Mouse (Mus musculus): ENCODE data around the gene Vma21.

Vma21 gene

GRCm38 (mm10) chrX:71815631-71816345 is at the start of gene Vma21:
TSS of gene Vma21 (plus strand) at chrX:71815924.
- DNase-seq = peak; percentile 40

GRCm38 (mm10) chrX:71767909-71768308 is 47.8 kb upstream of the Vma21 start:
- no peak for DNase-seq

DNA sequence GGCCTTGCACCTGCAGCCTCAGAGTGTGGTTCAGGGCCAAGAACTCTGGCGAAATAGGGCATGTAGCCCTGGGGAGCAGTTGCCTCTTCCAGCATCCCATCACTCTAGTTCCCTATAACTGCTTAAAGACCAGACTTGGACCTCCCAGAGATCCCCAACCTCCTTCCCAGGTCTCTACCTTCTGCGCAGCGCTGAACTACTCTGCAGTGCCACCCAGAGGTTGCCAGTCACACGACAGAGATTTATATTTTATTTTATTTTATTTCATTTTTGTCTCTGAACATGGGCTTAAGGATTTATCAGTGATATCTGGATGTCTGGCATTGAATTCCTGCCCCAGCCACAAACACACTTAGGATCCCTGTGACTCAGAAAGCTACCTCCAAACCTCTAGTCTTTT is 24.6 kb upstream of the Vma21 start:
- no peak for DNase-seq

GRCm38 (mm10) chrX:71797766-71798165 is 18.0 kb upstream of the Vma21 start:
- DNase-seq = no peak

DNA sequence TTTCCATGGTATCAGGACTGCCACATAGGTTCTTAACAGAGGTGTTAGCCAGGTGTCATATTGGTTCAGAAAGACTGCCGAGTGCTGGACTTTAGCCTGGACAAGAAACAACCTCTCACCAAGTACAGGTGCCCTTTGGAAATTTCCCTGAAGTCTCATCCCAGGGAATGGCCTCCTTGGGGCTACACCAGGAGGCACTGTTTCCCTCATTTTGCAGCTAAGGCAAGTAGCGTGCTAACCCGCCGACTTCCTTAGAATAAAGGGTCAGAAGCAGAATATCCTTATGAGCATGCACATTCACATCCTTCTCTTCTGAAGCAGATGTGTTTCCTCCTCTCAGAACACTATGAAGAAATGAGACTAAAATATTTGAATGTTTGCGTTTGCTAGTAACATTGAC is 16.8 kb upstream of the Vma21 start:
- DNase-seq = no peak

DNA sequence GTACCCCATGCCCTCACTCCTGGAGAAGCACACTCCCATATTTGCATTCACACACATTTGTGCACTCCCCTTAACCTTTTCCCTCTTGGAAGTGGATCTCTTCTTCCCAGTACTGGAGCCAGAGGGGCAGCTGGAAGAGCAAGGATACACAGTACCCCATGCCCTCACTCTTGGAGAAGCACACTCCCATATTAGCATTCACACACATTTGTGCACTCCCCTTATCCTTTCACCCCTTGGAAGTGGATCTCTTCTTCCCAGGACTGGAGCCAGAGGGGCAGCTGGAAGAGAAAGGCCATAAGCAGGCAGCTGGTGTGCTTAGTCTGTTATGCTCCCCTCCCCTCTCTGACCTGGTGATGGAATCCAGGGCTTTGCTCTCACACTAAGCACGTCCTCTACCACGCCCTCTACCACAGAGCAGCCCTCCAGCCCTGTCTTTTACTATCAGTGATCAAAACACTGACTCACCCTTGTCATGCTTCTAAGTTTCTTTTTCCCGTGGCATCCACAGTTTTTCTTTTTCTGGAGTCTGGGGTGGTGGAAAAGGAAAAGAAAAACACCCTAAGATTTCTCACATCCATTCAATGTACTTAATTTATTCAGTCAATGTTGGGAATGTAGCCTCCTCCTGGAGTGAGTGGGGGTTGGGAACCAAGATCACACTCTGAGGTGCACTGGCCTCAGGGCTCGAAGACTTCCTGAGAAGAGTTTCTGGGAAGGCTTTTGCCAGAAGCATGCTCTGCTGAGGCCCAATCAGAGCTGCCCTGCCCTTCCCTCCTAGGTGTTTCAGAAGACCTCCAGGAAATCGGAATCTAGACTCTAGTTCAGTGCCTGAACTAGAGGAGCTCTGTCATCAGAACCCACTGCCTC is 3.5 kb upstream of the Vma21 start:
- DNase-seq = no peak

DNA sequence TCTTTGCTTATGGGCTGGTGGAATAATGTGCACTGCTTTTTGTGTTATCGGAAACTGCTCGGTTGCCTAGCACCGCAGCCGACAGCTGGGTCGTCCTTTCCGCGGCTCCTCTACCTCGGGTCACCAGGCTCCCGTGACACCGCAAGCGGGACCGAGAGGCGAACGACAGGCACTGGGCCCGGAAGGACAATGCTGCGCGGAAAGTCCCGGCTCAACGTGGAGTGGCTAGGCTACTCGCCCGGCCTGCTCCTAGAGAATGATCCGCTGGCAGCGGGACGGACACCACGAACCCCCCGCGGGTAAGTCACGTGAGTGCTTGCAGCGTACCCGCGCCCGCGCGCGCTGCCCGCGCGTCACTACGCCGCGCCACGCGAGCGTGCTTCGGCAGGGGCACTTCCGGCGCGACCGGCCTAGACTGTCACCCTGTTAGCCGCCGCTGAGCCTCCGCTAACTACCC is 705 bp downstream of the Vma21 start:
- DNase-seq = peak; percentile 88

DNA sequence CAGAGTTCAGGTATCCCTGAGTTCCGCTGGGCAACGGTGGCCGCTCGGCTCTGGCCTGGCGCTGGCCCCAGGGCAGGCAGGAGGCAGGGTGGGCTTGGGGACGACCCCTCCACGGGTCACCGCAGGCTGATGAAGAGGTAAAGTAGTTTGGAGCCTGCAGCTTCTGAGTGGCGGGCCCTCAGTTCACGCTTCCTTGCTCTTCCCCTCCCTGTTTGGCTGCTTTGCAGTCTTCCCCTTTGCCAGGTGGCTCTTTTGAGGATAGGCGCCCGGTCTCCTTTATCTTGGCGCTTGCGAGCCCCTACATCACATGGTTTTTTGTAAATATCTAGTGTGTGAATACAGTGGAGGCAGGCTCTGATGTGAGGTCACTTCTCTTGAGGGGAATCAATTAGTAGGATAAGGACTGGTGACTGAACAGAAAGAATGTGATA is 1.2 kb downstream of the Vma21 start:
- no peak for DNase-seq

- DNase-seq = no peak
Measured at GRCm38 (mm10) chrX:71838911-71839310, 23.2 kb downstream of the Vma21 start.

DNA sequence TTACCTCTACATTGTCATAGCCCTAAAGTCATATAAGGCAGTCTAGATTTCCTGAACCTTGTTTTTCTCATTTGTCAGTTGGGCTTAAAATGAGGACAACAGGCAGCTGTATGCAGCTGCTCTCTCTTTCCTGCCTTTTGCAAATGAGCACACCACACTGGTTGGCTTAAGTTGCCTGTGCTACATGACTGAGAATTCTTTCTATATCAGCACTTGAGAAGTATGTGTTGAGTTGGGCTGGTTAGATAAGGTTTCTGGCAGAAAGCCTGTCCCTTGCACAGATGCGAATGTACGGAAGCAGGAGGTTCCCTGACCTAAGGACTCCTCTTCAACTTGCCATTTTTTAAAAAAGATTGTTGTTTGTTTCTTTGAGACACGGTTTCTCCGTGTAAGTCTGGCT is 31.0 kb downstream of the Vma21 start:
- DNase-seq = no peak

DNA sequence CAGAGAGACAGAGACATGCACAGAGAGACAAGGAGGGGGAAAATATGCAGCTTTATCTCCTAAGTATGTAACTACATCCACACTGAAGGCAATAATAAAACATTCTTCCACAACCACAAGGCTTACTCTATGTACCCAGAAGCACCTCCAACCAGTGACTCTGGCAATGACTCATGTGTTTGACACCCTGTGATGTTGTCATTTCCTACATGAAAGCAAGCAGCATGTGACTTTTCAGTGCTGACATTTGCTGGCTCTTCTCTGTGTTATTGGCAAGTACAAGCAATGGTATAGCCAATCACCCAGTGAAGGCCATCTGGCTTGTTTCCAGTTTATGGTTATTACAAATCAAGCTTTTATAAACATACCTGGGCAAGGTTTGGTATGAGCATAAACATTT is 38.1 kb downstream of the Vma21 start:
- no peak for DNase-seq
